Mouse (Mus musculus): ENCODE measurements around the gene Pygl.

Pygl gene

DNA sequence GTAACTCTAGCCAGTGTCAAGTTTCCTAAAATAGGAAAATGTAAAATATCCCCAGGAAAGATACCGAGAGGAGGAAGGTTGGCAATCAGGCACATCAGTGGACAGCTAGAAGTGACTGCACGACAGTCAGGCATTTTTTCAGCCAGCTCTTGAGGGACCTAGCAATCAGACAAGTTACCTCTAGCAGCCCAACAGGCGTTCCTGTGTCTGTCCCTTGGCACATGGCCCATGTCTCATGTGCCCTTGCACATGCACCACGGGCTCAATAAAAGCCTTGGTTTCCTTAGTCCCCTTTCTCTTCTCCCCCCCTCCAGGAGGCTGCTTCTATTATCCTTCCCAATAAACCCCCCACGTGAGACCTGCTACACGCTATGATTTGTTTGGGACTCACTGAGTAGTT, 75.1 kb downstream of the Pygl start:
- no peak for DNase-seq (ENCODE audit: low spot score)

DNA sequence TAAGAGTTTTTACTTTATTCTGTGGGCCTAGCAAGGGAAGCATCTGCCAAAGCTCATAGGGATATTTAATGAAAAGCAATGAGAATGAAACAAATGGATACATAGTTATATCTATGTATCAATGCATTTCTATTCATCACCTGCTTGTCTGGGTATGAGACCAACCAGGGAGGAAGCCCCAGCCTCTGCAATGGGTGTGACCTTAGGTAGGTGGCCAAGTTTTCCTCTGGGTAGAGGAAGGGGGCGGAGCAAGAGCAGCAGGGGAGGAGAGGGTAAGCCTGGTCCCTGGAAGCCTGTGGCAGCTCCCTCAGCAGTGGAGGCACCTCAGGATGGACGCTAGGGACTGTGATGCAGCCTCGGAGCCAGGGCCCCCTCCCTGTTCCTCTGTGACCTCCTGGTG, 77.4 kb downstream of the Pygl start, which contains the start of gene Abhd12b:
Abhd12b (plus strand) TSS at position 301 of the 400 bp plus-strand sequence.
- no peak for DNase-seq (ENCODE audit: low spot score)

DNA sequence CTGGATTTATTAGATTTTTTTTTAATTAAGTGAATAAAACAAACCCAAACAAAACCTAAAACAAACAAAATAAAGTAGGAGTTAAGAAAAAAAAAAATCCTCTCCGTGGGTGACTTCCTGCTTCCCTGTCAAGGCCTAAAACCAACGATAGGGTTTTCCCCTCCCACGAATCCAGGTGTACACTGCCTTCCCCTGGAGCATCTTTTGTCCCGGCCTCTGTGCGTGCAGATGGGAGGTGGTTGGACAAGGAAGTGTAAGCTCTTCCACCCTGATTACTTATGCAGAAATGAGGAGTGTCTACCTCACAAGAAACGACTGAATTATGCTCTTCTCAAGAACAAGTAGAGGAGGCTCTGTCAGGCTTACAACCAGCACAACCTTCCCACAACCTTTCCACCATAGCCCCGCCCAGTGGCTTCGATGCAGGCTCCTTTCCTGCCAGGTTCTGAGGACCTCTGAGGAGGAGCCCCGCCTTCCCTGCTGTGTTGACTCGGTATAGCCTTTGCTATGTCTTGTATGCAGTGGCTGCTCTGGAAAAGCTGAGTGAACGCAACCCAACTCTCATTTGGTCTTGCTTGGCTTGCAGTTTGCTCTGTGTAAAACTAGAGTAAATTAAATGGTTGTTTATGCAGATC, 82.5 kb downstream of the Pygl start:
- no peak for DNase-seq (ENCODE audit: low spot score)

DNA sequence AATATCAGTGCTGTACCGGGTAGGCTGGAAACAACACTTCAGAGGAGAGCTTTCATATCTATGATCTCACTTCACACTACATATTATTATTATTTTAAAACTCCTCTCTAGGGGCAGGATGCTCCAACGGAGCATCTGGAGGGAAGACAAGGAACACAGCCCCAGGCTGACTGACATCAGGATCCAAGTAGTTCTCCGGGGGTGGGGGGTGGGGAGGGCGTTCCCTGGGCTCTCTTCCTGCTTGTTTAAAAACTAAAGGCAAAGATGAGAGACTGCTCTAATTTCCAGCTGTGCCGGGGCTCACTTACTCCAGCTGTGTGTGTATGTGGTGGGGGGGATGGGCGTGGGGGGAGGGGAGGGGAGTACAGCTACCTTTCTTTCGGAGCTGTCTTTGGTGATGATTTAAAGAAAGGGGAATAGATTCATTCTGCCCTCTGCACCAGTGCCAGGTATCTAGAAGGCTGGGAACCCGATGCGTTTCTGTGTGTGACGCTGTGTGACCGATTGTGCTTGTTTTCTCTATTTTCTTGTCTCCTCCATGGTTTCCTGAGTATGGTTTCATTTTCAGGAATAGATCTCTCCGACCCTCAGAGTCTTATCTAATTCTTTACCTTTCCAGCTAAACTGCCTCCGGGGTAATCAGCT, 83.2 kb downstream of the Pygl start:
- no peak for DNase-seq (ENCODE audit: low spot score)

DNA sequence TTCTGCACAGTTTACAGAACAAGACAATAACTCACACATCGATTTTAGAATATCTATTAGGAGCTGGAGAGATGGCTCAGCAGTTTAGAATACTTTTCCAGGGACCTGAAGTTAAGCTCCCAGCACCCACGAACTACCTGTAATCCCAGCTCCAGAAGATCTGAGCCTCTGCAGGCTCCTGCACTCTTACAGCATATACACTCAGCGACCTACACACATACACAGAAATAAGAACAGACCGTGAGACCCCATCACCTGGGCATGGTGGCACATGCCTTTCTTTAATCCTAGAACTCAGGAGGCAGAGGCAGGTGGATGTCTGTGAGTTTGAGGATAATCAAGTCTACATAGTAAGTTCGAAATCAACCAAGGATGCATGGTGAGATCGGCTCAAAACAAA, 85.7 kb downstream of the Pygl start:
- DNase-seq (ENCODE audit: low spot score): no peak

DNA sequence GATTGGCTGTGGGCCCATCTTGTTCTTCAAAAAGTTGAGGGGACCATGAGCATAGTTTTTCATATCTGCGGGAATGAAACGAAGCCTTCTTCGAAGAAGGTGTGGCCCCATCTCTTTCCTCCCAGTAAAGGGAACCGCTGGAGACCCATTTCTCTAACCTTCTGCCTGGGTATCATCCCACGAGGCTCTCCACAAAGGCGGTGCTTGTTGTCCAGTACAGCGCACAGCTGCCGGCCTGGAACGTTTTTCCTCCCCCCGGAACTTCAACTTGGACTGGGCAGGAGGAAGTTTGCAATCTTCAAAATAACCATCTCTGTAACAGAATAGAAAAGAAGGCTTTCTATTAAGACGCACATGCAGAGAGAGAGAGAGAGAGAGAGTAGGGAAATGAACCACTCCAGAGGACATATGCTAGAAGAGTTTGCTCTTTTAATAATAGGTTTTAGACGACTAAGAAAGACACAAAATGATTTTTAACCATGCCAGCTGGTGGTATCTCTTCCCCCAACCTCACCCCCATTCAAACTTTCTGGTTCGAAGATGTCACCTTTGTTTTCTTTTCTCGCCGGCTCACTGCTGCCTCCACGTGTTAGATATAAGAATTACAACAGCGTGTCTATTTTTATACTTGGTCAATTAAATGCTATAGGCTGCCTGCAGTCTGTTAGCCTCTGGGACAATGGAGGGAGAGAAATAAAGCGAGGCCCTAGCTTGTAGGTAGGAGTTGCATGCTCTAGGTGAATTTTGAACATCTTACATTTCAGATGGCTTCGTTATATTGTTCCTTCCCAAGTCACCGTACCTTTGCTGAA, 86.4 kb downstream of the Pygl start:
- peak; percentile 64 for DNase-seq (ENCODE audit: low spot score)

DNA sequence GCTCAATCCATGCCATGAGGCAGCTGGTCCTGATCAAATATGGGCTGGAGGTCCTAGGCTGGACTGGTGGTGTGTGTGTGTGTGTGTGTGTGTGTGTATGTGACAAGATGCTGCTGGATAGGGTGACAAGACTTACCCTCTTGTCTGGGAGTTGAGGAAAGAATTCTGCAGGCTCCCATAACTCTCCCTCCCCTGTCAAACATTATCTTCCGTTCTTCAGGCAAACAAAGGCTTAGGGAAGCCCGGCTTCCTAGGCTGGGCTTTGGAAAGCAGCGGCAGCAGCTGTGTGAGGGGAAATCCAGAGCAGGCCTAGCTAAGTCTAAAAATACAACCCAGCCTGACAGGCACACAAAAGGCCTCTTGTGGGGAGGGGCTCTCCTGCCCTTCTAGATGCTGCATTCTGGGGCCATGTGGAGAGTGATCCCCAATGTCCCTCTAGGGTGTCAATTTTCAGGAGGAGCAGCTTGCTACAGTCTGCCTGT, 87.1 kb downstream of the Pygl start:
- DNase-seq (ENCODE audit: low spot score): peak; percentile 73

DNA sequence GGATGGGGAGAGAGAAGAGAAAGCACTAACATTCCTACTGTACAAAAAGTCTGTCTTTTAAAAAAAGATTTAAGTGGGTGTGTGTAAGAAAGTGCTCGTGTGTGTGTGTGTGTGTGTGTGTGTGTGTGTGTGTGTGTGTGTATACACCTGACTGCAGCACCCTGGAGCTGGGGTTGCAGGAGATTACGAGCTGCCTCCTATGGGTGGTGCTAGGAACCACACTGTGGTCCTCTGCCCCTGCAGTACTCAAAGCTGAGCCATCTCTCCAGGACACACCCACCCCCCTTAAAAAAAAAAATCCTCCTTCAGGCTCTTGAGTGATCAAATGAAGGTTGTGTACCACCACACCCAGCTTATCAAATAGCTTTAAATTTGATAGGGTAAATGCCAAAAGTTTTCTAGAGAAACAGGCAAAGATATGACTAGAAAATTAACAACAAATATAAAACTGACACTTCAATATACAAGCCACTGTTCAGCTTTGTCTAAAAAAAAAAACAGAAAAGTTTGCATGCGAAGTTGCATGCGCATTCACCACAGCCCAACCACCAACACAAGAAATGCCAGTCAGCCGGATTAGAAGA, 90.2 kb downstream of the Pygl start:
- no peak for DNase-seq (ENCODE audit: low spot score)
